Comparison of ENCODE assay signal across 9 mouse cellular contexts in genomic region chr15:41162268-41162667, GRCm38 (mm10).
DNase-seq lines count a peak whose midpoint lies in the region; ATAC-seq and TF ChIP-seq lines count a peak whose summit lies in the region.
"Had no signal": no experiment of that assay in that cellular context is flagged by ENCODE, and none has a peak within 500 bp of the region (broad histone marks: within the 10 kb centered on the region; RNA-seq: fewer than 3 reads in every experiment).

No protein-coding gene starts in this region.

- intact Hi-C loops in heart, postnatal 25 days (cut with DNase I): loop anchor here (10.0 kb wide), 1 partner anchor 813 kb away; no protein-coding TSS in a partner anchor
- intact Hi-C loops in left cerebral cortex, adult 2 months (cut with DNase I): loop anchor here (2.0 to 10.0 kb wide), 2 partner anchors 633 to 811 kb away; no protein-coding TSS in a partner anchor

- 24% methylated on average over 8 of the region's 8 CpGs for WGBS in lung, embryonic 16.5 days
- WGBS in heart, embryonic 13.5 days: 36% methylated on average over 8 of the region's 8 CpGs

- peak; percentile 52; the same call in 1 of the 2 replicates for ATAC-seq in lung, embryonic 16.5 days (ENCODE audit: low read depth)
- ATAC-seq in heart, embryonic 13.5 days (ENCODE audit: extremely low read depth, insufficient number of reproducible peaks, low FRiP score, low TSS enrichment): no peak

- no peaks in the 10 kb centered on the region for H3K36me3 ChIP-seq in lung, embryonic 16.5 days (ENCODE audit: control insufficient read depth, insufficient read depth, low read length)
- no peaks in the 10 kb centered on the region for H3K36me3 ChIP-seq in heart, embryonic 13.5 days
- H3K36me3 ChIP-seq: limb, embryonic 15.5 days had no signal

- peak overlapping the region; percentile 28 for H3K4me2 ChIP-seq in lung, embryonic 16.5 days (ENCODE audit: low read depth, low read length)
- peak overlapping the region; percentile 54 for H3K4me2 ChIP-seq in heart, embryonic 13.5 days
- H3K4me2 ChIP-seq: limb, embryonic 15.5 days had no signal

- peak overlapping the region; percentile 22; the same call in 1 of the 2 replicates for H3K27ac ChIP-seq in lung, embryonic 16.5 days (ENCODE audit: low read length)
- no peak overlapping the region for H3K27ac ChIP-seq in heart, embryonic 13.5 days (replicated peaks)
- no peak overlapping the region for H3K27ac ChIP-seq in left cerebral cortex, adult 2 months
- H3K27ac ChIP-seq: limb, embryonic 15.5 days had no signal

- H3K9ac ChIP-seq in lung, embryonic 16.5 days (ENCODE audit: low read length): no peak overlapping the region
- H3K9ac ChIP-seq in heart, embryonic 13.5 days: no peak overlapping the region
- H3K9ac ChIP-seq: limb, embryonic 15.5 days had no signal

- TF ChIP-seq CTCF in left cerebral cortex, adult 2 months (IDR thresholded peaks at IDR 0.05): no peak

- no peak overlapping the region for H3K4me3 ChIP-seq in lung, embryonic 16.5 days (ENCODE audit: low read length)
- no peak overlapping the region for H3K4me3 ChIP-seq in heart, embryonic 13.5 days
- peak overlapping the region; percentile 7 for H3K4me3 ChIP-seq in left cerebral cortex, adult 2 months
- H3K4me3 ChIP-seq: limb, embryonic 15.5 days had no signal

- no peaks in the 10 kb centered on the region for H3K9me3 ChIP-seq in lung, embryonic 16.5 days (ENCODE audit: control insufficient read depth, low read length)
- H3K9me3 ChIP-seq in heart, embryonic 13.5 days: 0 out of 2 replicates have a peak, but pooled peaks cover 5% of the 10 kb centered on the region
- H3K9me3 ChIP-seq: limb, embryonic 15.5 days had no signal

- DNase-seq in heart, adult 11 months: peak; percentile 90
- no peak for DNase-seq in heart, postnatal 25 days (ENCODE audit: low spot score)
- DNase-seq in lung, postnatal 25 days (ENCODE audit: low spot score): no peak
- DNase-seq in left cerebral cortex, adult 2 months (ENCODE audit: extremely low spot score in 1 of 2, low spot score in 2 of 2): no peak
- no peak for DNase-seq in yolk sac, embryonic 10.5 days (ENCODE audit: low spot score)
- no peak for DNase-seq in T-cell, adult 2 months (ENCODE audit: low spot score)

- H3K4me1 ChIP-seq in lung, embryonic 16.5 days (replicated peaks; ENCODE audit: control insufficient read depth, insufficient read depth, low read length): peaks cover 2% of the 10 kb centered on the region; the same call in 1 of the 2 replicates
- no peaks in the 10 kb centered on the region for H3K4me1 ChIP-seq in heart, embryonic 13.5 days

- H3K27me3 ChIP-seq in lung, embryonic 16.5 days (ENCODE audit: control insufficient read depth, insufficient read depth, low read depth, low read length): no peaks in the 10 kb centered on the region
- no peaks in the 10 kb centered on the region for H3K27me3 ChIP-seq in heart, embryonic 13.5 days (replicated peaks)
- H3K27me3 ChIP-seq: limb, embryonic 15.5 days had no signal
